Mouse (Mus musculus) liver, adult 2 months (tissue): Measurements from ENCODE around the gene Wbp1l.
A peak's percentile ranks its signal among the peaks of the same experiment; 100 is the strongest.

ENCODE experiments used
- CTCF ChIP-seq: fragments of 200-500 bp; IDR thresholded peaks from 2 replicates; pipeline ENCODE4 v1.5.1; 2011; ENCODE audit warnings: low read depth, low read length, control low read depth
- POLR2A ChIP-seq: fragments of 200-500 bp; IDR thresholded peaks from 2 replicates; pipeline ENCODE4 v1.6.1; 2011; ENCODE audit warnings: low read length, control low read depth; ENCODE audit not compliant: insufficient read depth; ENCODE audit errors: extremely low read depth

GRCm38 (mm10) chr19:46592751-46593439 is 6.0 kb upstream of the Wbp1l start:
- TF ChIP-seq CTCF = peak; percentile 26
- no peak for TF ChIP-seq POLR2A
